Mouse (Mus musculus) heart, postnatal 14 days (tissue): ENCODE data around the gene Maea. TPM values are rescaled to one million over a fixed set of nuclear protein-coding genes. Genes with fewer than 3 reads are reported as not detected.

ENCODE experiments used
- total RNA-seq, 2 experiments: library from RNA; stranded (reverse); gene quantifications; 2 replicates each; pipeline ENCODE4 v1.2.3; 2021

Gene Maea
- total RNA-seq, 2 experiments from 2014 or later = 87.9 to 99.3 TPM

Other genes with a start within 250 kb of the Maea start
- gene Slc5a1, start 231.3 kb upstream of the Maea start, total RNA-seq = under 1 TPM; 0.10 to 0.15 TPM
- gene Spon2, start 117.1 kb upstream of the Maea start, total RNA-seq = 10 to 100 TPM in 1 of 2 experiments, 1 to 10 TPM in 1; 6.4 to 10.7 TPM
- 100 to 1,000 TPM; 202 to 211 TPM for gene Ctbp1, start 60.5 kb upstream of the Maea start, total RNA-seq
- 1 to 10 TPM; 4.4 to 6.2 TPM for gene Uvssa, start 43.0 kb downstream of the Maea start, total RNA-seq
- gene Nkx1-1, start 98.5 kb downstream of the Maea start, total RNA-seq = not detected